Mouse (Mus musculus) lung, postnatal 0 days (tissue): ENCODE data around the gene Tmc6. TPM values are rescaled to one million over a fixed set of nuclear protein-coding genes. Genes with fewer than 3 reads are reported as not detected.
A peak's percentile ranks its signal among the peaks of the same experiment; 100 is the strongest.

Source experiments
- ATAC-seq: fragments of 200-750 bp; cut with Nextera tagmentation; 2 replicates; pipeline ENCODE4 v1.8.0; 2017; ENCODE audit warnings: moderate library complexity
- DNase-seq: peaks from one replicate; pipeline ENCODE4 v3.0.0-alpha.2; 2016; ENCODE audit warnings: low spot score
- H3K27ac ChIP-seq: fragments of 300-500 bp; sonication (generic); 2 replicates; pipeline ENCODE4 v1.5.1; 2014; ENCODE audit warnings: antibody characterized with exemption, mild to moderate bottlenecking, low read length, mixed read lengths
- H3K27me3 ChIP-seq: fragments of 300-500 bp; sonication (generic); replicated peaks from 2 replicates; pipeline ENCODE4 v1.6.1; 2014; ENCODE audit warnings: low read length, mixed read lengths; ENCODE audit not compliant: insufficient read depth
- H3K36me3 ChIP-seq: fragments of 300-500 bp; sonication (generic); 2 replicates; pipeline ENCODE4 v1.6.1; 2014; ENCODE audit warnings: low read length, mixed read lengths; ENCODE audit not compliant: insufficient read depth
- H3K4me1 ChIP-seq: fragments of 300-500 bp; sonication (generic); 2 replicates; pipeline ENCODE4 v1.6.1; 2014; ENCODE audit warnings: antibody characterized with exemption, low read depth, low read length, mixed read lengths; ENCODE audit not compliant: insufficient read depth
- H3K4me2 ChIP-seq: fragments of 300-500 bp; sonication (generic); replicated peaks from 2 replicates; pipeline ENCODE4 v1.6.1; 2014; ENCODE audit warnings: low read depth, mild to moderate bottlenecking, low read length, moderate library complexity, mixed read lengths
- H3K4me3 ChIP-seq: fragments of 300-500 bp; sonication (generic); 2 replicates; pipeline ENCODE4 v1.5.1; 2014; ENCODE audit warnings: low read depth, low read length
- H3K9ac ChIP-seq: fragments of 300-500 bp; sonication (generic); replicated peaks from 2 replicates; pipeline ENCODE4 v1.6.1; 2014; ENCODE audit warnings: low read depth, mild to moderate bottlenecking
- H3K9me3 ChIP-seq: fragments of 300-500 bp; sonication (generic); 2 replicates; pipeline ENCODE4 v1.6.1; 2016; ENCODE audit warnings: low read length, mixed read lengths
- CTCF ChIP-seq: IDR thresholded peaks from 2 replicates; pipeline ENCODE4 v1.5.1; 2016; ENCODE audit warnings: antibody characterized with exemption, mild to moderate bottlenecking
- EP300 ChIP-seq: IDR thresholded peaks from 2 replicates; pipeline ENCODE4 v1.6.1; 2016; ENCODE audit warnings: antibody characterized with exemption, mild to moderate bottlenecking, control low read depth
- WGBS: fragments of 180-500 bp; shearing (Covaris S2); extraction: QIAGEN DNeasy Blood & Tissue Kit; methylation state at CpG from one replicate; pipeline ENCODE4 v1.1.7; 2014; 5-methylcytosine and 5-hydroxymethylcytosine counted together
- polyA plus RNA-seq: library from polyadenylated mRNA; unstranded; fragments of >200 nt; fragmentation: Nextera tagmentation; extraction: Ambion mirVana; gene quantifications from 2 replicates; pipeline ENCODE4 v1.2.1, GENCODE M21; 2015

The Tmc6 gene
- polyA plus RNA-seq, 1 experiment from 2014 or later = 34.8 TPM

DNA sequence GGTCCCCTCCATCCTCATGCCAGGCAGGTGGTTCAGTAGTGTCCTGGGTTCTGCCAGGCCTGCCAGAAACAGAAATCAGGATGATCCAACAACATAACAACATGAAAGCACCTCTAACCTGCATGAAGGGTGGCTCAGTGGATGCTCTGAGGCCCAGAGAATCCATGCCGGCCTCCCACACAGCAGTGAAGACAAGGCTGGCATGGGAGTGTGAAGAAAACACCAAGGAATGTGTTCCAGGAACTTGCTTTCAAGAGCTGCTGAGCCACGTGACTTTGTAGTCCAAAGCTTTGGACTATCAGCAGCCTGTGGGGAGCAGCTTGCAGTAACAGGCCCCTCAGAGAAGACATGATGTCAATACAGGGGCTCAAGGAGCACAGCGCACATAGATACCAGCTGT, 15.7 kb downstream of the Tmc6 start:
- Histone ChIP-seq H3K4me2 (no peak overlapping the region), H3K4me1 (no peaks in the 10 kb centered on the region), H3K27ac (no peak overlapping the region), H3K4me3 (no peak overlapping the region), H3K27me3 (no peaks in the 10 kb centered on the region), H3K9me3 (no peaks in the 10 kb centered on the region), H3K36me3 (peaks cover 17% of the 10 kb centered on the region), H3K9ac (no peak overlapping the region)
- no peak for DNase-seq
- TF ChIP-seq EP300 (no peak), CTCF (no peak)
- WGBS = 82% methylated on average over 3 of the region's 3 CpGs
- no peak for ATAC-seq

GRCm38 (mm10) chr11:117765361-117765760, 16.6 kb downstream of the Tmc6 start:
- 91% methylated on average over 5 of the region's 5 CpGs for WGBS
- TF ChIP-seq EP300 (no peak), CTCF (no peak)
- H3K4me3 ChIP-seq = no peak overlapping the region
- DNase-seq (no peak), ATAC-seq (no peak)
- peaks cover 22% of the 10 kb centered on the region; the same call in 1 of the 2 replicates for H3K36me3 ChIP-seq
- no peaks in the 10 kb centered on the region for H3K27me3 ChIP-seq
- no peak overlapping the region for H3K27ac ChIP-seq
- H3K4me1 ChIP-seq = no peaks in the 10 kb centered on the region
- H3K4me2 ChIP-seq = no peak overlapping the region
- H3K9ac ChIP-seq = no peak overlapping the region
- no peaks in the 10 kb centered on the region for H3K9me3 ChIP-seq

DNA sequence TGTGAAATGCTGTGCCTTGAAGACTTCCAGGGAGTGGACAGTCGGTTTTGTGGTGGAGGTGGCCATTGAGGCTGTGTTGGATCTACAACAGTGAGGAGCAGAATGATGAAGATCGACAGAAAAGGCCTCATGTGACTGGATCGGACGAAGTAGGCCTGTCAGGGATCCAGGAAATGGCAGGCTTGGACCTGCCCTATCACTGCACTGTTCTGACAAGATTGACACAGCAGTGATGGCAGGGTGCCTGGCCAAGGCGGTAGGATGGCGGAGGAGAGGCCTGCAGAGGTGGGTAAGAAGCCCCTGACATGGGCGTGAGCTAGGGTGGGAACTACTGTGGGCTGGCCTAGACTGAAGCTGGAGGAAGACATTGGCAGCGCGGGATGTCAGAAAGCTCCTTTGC, 17.7 kb downstream of the Tmc6 start:
- Histone ChIP-seq H3K9ac (no peak overlapping the region), H3K4me2 (no peak overlapping the region), H3K27ac (no peak overlapping the region), H3K9me3 (no peaks in the 10 kb centered on the region), H3K27me3 (no peaks in the 10 kb centered on the region), H3K36me3 (peaks cover 25% of the 10 kb centered on the region; the same call in 1 of the 2 replicates), H3K4me3 (no peak overlapping the region), H3K4me1 (no peaks in the 10 kb centered on the region)
- 83% methylated on average over 9 of the region's 9 CpGs for WGBS
- ATAC-seq (no peak), DNase-seq (no peak)
- TF ChIP-seq EP300 = no peak
- no peak for TF ChIP-seq CTCF

- ATAC-seq (no peak), DNase-seq (peak; percentile 25)
- H3K9me3 ChIP-seq = no peaks in the 10 kb centered on the region
- no peak overlapping the region for H3K4me2 ChIP-seq
- no peaks in the 10 kb centered on the region for H3K27me3 ChIP-seq
- peaks cover 38% of the 10 kb centered on the region for H3K36me3 ChIP-seq
- TF ChIP-seq CTCF (no peak), EP300 (no peak)
- H3K4me1 ChIP-seq = no peaks in the 10 kb centered on the region
- no peak overlapping the region for H3K9ac ChIP-seq
- H3K27ac ChIP-seq = no peak overlapping the region
- no peak overlapping the region for H3K4me3 ChIP-seq
- 72% methylated on average over 12 of the region's 12 CpGs for WGBS
Measured at GRCm38 (mm10) chr11:117762246-117762645, 19.8 kb downstream of the Tmc6 start.

DNA sequence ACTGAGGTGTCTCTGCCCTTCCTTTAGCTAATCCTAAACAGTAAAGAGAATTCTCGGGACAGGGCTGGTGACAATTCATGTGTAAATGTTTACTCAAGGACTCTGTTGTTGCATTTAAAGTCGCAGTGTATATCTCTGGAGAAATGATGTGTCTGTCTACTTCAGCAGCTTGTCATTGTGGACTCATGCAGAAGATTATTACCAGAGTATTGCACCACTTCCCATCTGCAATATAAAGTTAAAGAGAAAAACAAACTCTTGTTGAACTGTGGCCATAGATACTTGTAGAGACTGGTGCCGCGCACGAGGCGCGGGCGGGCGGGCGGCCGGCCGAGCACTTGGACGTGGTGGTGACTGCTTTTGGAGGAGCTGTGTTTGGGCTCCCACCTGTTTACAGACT, 20.2 kb downstream of the Tmc6 start:
- Histone ChIP-seq H3K9ac (no peak overlapping the region), H3K27ac (no peak overlapping the region), H3K9me3 (no peaks in the 10 kb centered on the region), H3K4me1 (no peaks in the 10 kb centered on the region), H3K36me3 (peaks cover 41% of the 10 kb centered on the region), H3K4me2 (no peak overlapping the region), H3K27me3 (no peaks in the 10 kb centered on the region), H3K4me3 (no peak overlapping the region)
- DNase-seq = peak; percentile 57
- peak; percentile 20; the same call in 1 of the 2 replicates for ATAC-seq
- 64% methylated on average over 13 of the region's 13 CpGs for WGBS
- TF ChIP-seq EP300 (no peak), CTCF (no peak)

GRCm38 (mm10) chr11:117760374-117761119, 21.5 kb downstream of the Tmc6 start:
- ATAC-seq (no peak), DNase-seq (no peak)
- Histone ChIP-seq H3K9ac (no peak overlapping the region), H3K4me3 (no peak overlapping the region), H3K27me3 (no peaks in the 10 kb centered on the region), H3K36me3 (peaks cover 50% of the 10 kb centered on the region), H3K4me2 (no peak overlapping the region), H3K9me3 (no peaks in the 10 kb centered on the region), H3K27ac (no peak overlapping the region), H3K4me1 (no peaks in the 10 kb centered on the region)
- TF ChIP-seq CTCF (no peak), EP300 (no peak)
- WGBS = 80% methylated on average over 26 of the region's 26 CpGs
